In the genomic region with DNA sequence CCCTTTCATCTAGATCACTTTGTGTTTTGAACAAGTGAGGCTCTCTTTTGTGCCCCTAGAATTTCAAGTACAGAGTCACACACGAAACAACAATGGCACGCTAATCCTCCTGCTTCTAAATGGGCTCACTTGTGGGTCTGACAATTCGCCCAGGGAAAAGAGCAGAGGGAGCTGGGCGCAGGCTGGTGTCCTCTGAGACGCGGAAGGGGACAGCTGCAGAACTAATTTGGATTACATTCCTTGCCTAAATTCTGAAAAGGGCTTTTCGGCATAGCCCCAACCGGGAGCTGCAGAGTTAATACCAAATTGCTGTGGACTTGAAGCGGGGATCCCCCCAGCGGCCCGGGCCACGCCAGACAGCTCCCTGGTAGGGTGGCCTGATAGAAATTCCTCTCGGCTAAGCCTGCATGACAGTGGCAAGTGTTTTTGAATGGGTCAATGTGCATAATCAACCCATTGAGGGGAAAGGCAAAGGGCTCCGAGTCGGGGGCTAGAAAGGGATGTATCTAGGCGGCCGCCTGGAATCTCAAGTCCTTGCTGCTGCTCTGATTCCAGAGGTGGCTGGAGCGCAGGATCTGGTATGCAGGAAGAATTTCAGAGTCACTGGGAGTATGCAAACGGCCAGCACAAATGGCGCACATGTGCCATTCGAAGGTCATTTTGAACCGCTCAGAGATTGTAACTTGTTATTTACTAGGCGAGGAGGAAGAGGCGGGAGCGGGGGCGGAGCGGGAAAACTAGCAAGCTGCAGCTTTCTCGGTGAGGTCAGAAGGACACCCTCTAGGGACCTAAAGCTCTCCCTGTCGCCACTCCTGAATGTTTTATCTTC, we compare ENCODE assay signal across 9 mouse cellular contexts. TPM values are rescaled to one million over a fixed set of nuclear protein-coding genes. Genes with fewer than 3 reads are reported as not detected.
DNase-seq lines count a peak whose midpoint lies in the region; ATAC-seq lines count a peak whose summit lies in the region.
"Had no signal": no experiment of that assay in that cellular context is flagged by ENCODE, and none has a peak within 500 bp of the region (broad histone marks: within the 10 kb centered on the region; RNA-seq: fewer than 3 reads in every experiment).

No protein-coding gene starts in this region.

- no peaks in the 10 kb centered on the region for H3K9me3 ChIP-seq in intestine, embryonic 15.5 days
- no peaks in the 10 kb centered on the region for H3K9me3 ChIP-seq in limb, embryonic 10.5 days (replicated peaks)
- H3K9me3 ChIP-seq in midbrain, embryonic 13.5 days = no peaks in the 10 kb centered on the region

- H3K27ac ChIP-seq in intestine, embryonic 15.5 days = no peak overlapping the region
- H3K27ac ChIP-seq in limb, embryonic 10.5 days = no peak overlapping the region
- peak overlapping the region; percentile 81 for H3K27ac ChIP-seq in midbrain, embryonic 13.5 days

- no peaks in the 10 kb centered on the region for H3K36me3 ChIP-seq in intestine, embryonic 15.5 days
- H3K36me3 ChIP-seq in limb, embryonic 10.5 days = no peaks in the 10 kb centered on the region
- H3K36me3 ChIP-seq in midbrain, embryonic 13.5 days = no peaks in the 10 kb centered on the region

- peak; percentile 71 for DNase-seq in adrenal gland, adult 2 months
- DNase-seq in cerebellum, adult 9-10 months = peak; percentile 41
- peak; percentile 11 to 31 for DNase-seq in frontal cortex, postnatal 14 days (ENCODE audit: low spot score in 2 of 2)
- peak; percentile 55 for DNase-seq in limb, embryonic 10.5 days (ENCODE audit: low spot score)
- DNase-seq in urinary bladder, postnatal 36 days (ENCODE audit: low spot score in 2 of 2) = peak; percentile 10 to 26
- DNase-seq in thymus, postnatal 14 days = no peak

- ATAC-seq in intestine, embryonic 15.5 days = peak; percentile 45
- peak; percentile 86 for ATAC-seq in midbrain, embryonic 13.5 days

- peaks cover 25% of the 10 kb centered on the region for H3K4me1 ChIP-seq in intestine, embryonic 15.5 days (replicated peaks)
- peaks cover 37% of the 10 kb centered on the region for H3K4me1 ChIP-seq in limb, embryonic 10.5 days
- H3K4me1 ChIP-seq in midbrain, embryonic 13.5 days (replicated peaks) = peaks cover 31% of the 10 kb centered on the region

- H3K9ac ChIP-seq in intestine, embryonic 15.5 days = 0 out of 2 replicates have a peak overlapping the region, but pooled peaks have one; percentile 13
- H3K9ac ChIP-seq in midbrain, embryonic 13.5 days (replicated peaks) = peak overlapping the region; percentile 64

- H3K4me2 ChIP-seq in intestine, embryonic 15.5 days (replicated peaks) = peak overlapping the region; percentile 100
- peak overlapping the region; percentile 92 for H3K4me2 ChIP-seq in midbrain, embryonic 13.5 days (replicated peaks)

- H3K27me3 ChIP-seq in intestine, embryonic 15.5 days (replicated peaks) = peaks cover 28% of the 10 kb centered on the region
- peaks cover 71% of the 10 kb centered on the region for H3K27me3 ChIP-seq in limb, embryonic 10.5 days (ENCODE audit: low read depth, poor library complexity, severe bottlenecking)
- peaks cover 14% of the 10 kb centered on the region for H3K27me3 ChIP-seq in midbrain, embryonic 13.5 days

- under 1% methylated on average over 29 of the region's 29 CpGs for WGBS in intestine, embryonic 15.5 days
- under 1% methylated on average over 29 of the region's 29 CpGs for WGBS in limb, embryonic 10.5 days
- WGBS in midbrain, embryonic 13.5 days = under 1% methylated on average over 29 of the region's 29 CpGs

- peak overlapping the region; percentile 60 for H3K4me3 ChIP-seq in intestine, embryonic 15.5 days (replicated peaks)
- peak overlapping the region; percentile 64 for H3K4me3 ChIP-seq in limb, embryonic 10.5 days
- peak overlapping the region; percentile 70 for H3K4me3 ChIP-seq in midbrain, embryonic 13.5 days (replicated peaks)

RNA-seq across cellular contexts. Expression of gene Erbb4, which starts 2.2 kb away (rescaled TPM):
- 1 to 10 TPM in 1 of 2 experiments, under 1 TPM in 1; 0.38 to 1.8 TPM for total RNA-seq in adrenal gland, adult 2 months (2021)
- 0.03 and 0.19 TPM in 2 replicates for polyA plus RNA-seq in adrenal gland, adult 2 months (2012; rRNA removed)
- 0.03 and 0.05 TPM in 2 replicates for polyA plus RNA-seq in intestine, embryonic 15.5 days (2015; fragmentation: Nextera tagmentation; extraction: Ambion mirVana)
- polyA plus RNA-seq in limb, embryonic 10.5 days (2016; fragmentation: Nextera tagmentation; extraction: Ambion mirVana) = 0.16 TPM in 1 of 2 replicates, not detected in the other
- 13.5 and 17.4 TPM in 2 replicates for polyA plus RNA-seq in midbrain, embryonic 13.5 days (2015; fragmentation: Nextera tagmentation; extraction: Ambion mirVana)
- total RNA-seq: neutrophil, adult 5-6 weeks had no signal

Comparison
In these comparisons a context has a peak if more than half of its experiments do, and no peak if none do; other contexts are left out.
1. RNA of gene Erbb4, which starts 2.2 kb away (polyA plus RNA-seq): 13.5 to 17.4 TPM in midbrain, embryonic 13.5 days; 0.03 to 0.19 TPM in adrenal gland, adult 2 months, 0.16 TPM in limb, embryonic 10.5 days and 0.03 to 0.05 TPM in intestine, embryonic 15.5 days; every median in the first group is over 10 times any median in the second.
2. Peak in every context shown above with its lines, with median percentiles within 50 percentile points of each other: H3K4me3 ChIP-seq.